Mouse (Mus musculus): ENCODE results near the gene Pxdn. TPM values are rescaled to one million over a fixed set of nuclear protein-coding genes. Genes with fewer than 3 reads are reported as not detected.
A peak's percentile ranks its signal among the peaks of the same experiment; 100 is the strongest.

Pxdn gene
- polyA plus RNA-seq, 1 experiment, result 22.8 TPM

- H3K79me2 ChIP-seq (ENCODE audit: control insufficient read depth, insufficient read depth), result no peaks in the 10 kb centered on the region
- no peak overlapping the region for H3K4me3 ChIP-seq (ENCODE audit: insufficient read depth, poor library complexity, severe bottlenecking)
- H3K27me3 ChIP-seq (ENCODE audit: control insufficient read depth, insufficient read depth, insufficient read length), result no peaks in the 10 kb centered on the region
- no peak overlapping the region for H3ac ChIP-seq (ENCODE audit: control insufficient read depth, insufficient read length, low read depth)
- H3K36me3 ChIP-seq (ENCODE audit: control insufficient read depth, insufficient read depth), result no peaks in the 10 kb centered on the region
- no peak for TF ChIP-seq MYOG (IDR thresholded peaks at IDR 0.05; ENCODE audit: control insufficient read depth, extremely low read depth, insufficient read length)
- TF ChIP-seq USF1 (IDR thresholded peaks at IDR 0.05; ENCODE audit: low read depth), result no peak
- no peak for TF ChIP-seq MYOD1 (IDR thresholded peaks at IDR 0.05; ENCODE audit: control insufficient read depth, insufficient read length, low read depth)
- TF ChIP-seq CEBPB (IDR thresholded peaks at IDR 0.05; ENCODE audit: low read depth), result no peak
- TF ChIP-seq CTCF (IDR thresholded peaks at IDR 0.05; ENCODE audit: control insufficient read depth, insufficient read depth, insufficient read length), result no peak
- TF ChIP-seq MAX (IDR thresholded peaks at IDR 0.05), result no peak
- TF ChIP-seq FOSL1 (IDR thresholded peaks at IDR 0.05; ENCODE audit: insufficient read depth, low read length, poor library complexity, severe bottlenecking), result no peak
- no peaks in the 10 kb centered on the region for H3K79me3 ChIP-seq (ENCODE audit: low read depth)
Measured at GRCm38 (mm10) chr12:29916139-29916538, 21.3 kb upstream of the Pxdn start.

- no peak for TF ChIP-seq CEBPB (IDR thresholded peaks at IDR 0.05; ENCODE audit: low read depth)
- no peak for TF ChIP-seq USF1 (IDR thresholded peaks at IDR 0.05; ENCODE audit: low read depth)
- TF ChIP-seq MAX (IDR thresholded peaks at IDR 0.05), result no peak
- no peak for TF ChIP-seq MYOG (IDR thresholded peaks at IDR 0.05; ENCODE audit: control insufficient read depth, extremely low read depth, insufficient read length)
- no peak for TF ChIP-seq MYOD1 (IDR thresholded peaks at IDR 0.05; ENCODE audit: control insufficient read depth, insufficient read length, low read depth)
- no peak for TF ChIP-seq CTCF (IDR thresholded peaks at IDR 0.05; ENCODE audit: control insufficient read depth, insufficient read depth, insufficient read length)
- no peak for TF ChIP-seq FOSL1 (IDR thresholded peaks at IDR 0.05; ENCODE audit: insufficient read depth, low read length, poor library complexity, severe bottlenecking)
- Histone ChIP-seq H3K4me3 (ENCODE audit: insufficient read depth, poor library complexity, severe bottlenecking) (no peak overlapping the region), H3K27me3 (ENCODE audit: control insufficient read depth, insufficient read depth, insufficient read length) (no peaks in the 10 kb centered on the region)
Measured at GRCm38 (mm10) chr12:29916807-29917206, 20.6 kb upstream of the Pxdn start.

GRCm38 (mm10) chr12:29920298-29920697 is 17.1 kb upstream of the Pxdn start:
- no peak overlapping the region for H3ac ChIP-seq (ENCODE audit: control insufficient read depth, insufficient read length, low read depth)

More at GRCm38 (mm10) chr12:29916807-29917206, 20.6 kb upstream of the Pxdn start:
- Histone ChIP-seq H3ac (ENCODE audit: control insufficient read depth, insufficient read length, low read depth) (no peak overlapping the region), H3K79me2 (ENCODE audit: control insufficient read depth, insufficient read depth) (no peaks in the 10 kb centered on the region), H3K36me3 (ENCODE audit: control insufficient read depth, insufficient read depth) (no peaks in the 10 kb centered on the region), H3K79me3 (ENCODE audit: low read depth) (no peaks in the 10 kb centered on the region)

GRCm38 (mm10) chr12:29921481-29921880 is 15.9 kb upstream of the Pxdn start:
- Histone ChIP-seq H3K79me3 (ENCODE audit: low read depth) (no peaks in the 10 kb centered on the region), H3K4me3 (ENCODE audit: insufficient read depth, poor library complexity, severe bottlenecking) (no peak overlapping the region), H3ac (ENCODE audit: control insufficient read depth, insufficient read length, low read depth) (no peak overlapping the region), H3K79me2 (ENCODE audit: control insufficient read depth, insufficient read depth) (no peaks in the 10 kb centered on the region), H3K36me3 (ENCODE audit: control insufficient read depth, insufficient read depth) (no peaks in the 10 kb centered on the region), H3K27me3 (ENCODE audit: control insufficient read depth, insufficient read depth, insufficient read length) (no peaks in the 10 kb centered on the region)
- TF ChIP-seq USF1 (IDR thresholded peaks at IDR 0.05; ENCODE audit: low read depth) (no peak), CEBPB (IDR thresholded peaks at IDR 0.05; ENCODE audit: low read depth) (no peak), CTCF (IDR thresholded peaks at IDR 0.05; ENCODE audit: control insufficient read depth, insufficient read depth, insufficient read length) (no peak), MYOG (IDR thresholded peaks at IDR 0.05; ENCODE audit: control insufficient read depth, extremely low read depth, insufficient read length) (no peak), MYOD1 (IDR thresholded peaks at IDR 0.05; ENCODE audit: control insufficient read depth, insufficient read length, low read depth) (no peak), MAX (IDR thresholded peaks at IDR 0.05) (no peak), FOSL1 (IDR thresholded peaks at IDR 0.05; ENCODE audit: insufficient read depth, low read length, poor library complexity, severe bottlenecking) (no peak)

More at GRCm38 (mm10) chr12:29920298-29920697, 17.1 kb upstream of the Pxdn start:
- H3K79me2 ChIP-seq (ENCODE audit: control insufficient read depth, insufficient read depth), result no peaks in the 10 kb centered on the region
- H3K36me3 ChIP-seq (ENCODE audit: control insufficient read depth, insufficient read depth), result no peaks in the 10 kb centered on the region
- H3K79me3 ChIP-seq (ENCODE audit: low read depth), result no peaks in the 10 kb centered on the region
- no peaks in the 10 kb centered on the region for H3K27me3 ChIP-seq (ENCODE audit: control insufficient read depth, insufficient read depth, insufficient read length)
- no peak for TF ChIP-seq MYOG (IDR thresholded peaks at IDR 0.05; ENCODE audit: control insufficient read depth, extremely low read depth, insufficient read length)
- no peak for TF ChIP-seq MAX (IDR thresholded peaks at IDR 0.05)
- no peak for TF ChIP-seq FOSL1 (IDR thresholded peaks at IDR 0.05; ENCODE audit: insufficient read depth, low read length, poor library complexity, severe bottlenecking)
- no peak for TF ChIP-seq USF1 (IDR thresholded peaks at IDR 0.05; ENCODE audit: low read depth)
- peak; percentile 77 for TF ChIP-seq MYOD1 (IDR thresholded peaks at IDR 0.05; ENCODE audit: control insufficient read depth, insufficient read length, low read depth)
- H3K4me3 ChIP-seq (ENCODE audit: insufficient read depth, poor library complexity, severe bottlenecking), result no peak overlapping the region

DNA sequence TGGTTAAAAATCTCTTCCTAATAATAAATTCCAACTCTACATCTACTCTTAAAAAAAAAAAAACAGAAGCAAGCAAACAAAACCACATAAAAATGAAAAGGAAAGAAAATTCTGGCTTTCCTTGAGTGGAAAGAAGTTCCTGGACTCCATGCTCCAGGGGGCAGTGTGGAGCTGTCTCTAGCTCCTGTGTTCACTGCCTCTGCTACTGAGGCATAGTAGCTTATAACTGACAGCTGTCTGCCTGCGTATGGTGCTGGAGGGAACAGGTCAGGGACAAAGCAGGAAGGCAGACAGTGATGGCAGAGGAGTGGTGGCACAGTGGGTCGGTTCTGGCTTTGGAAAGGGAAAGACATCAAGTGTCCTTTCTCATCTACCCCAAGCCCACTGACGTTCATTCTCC is 10.5 kb upstream of the Pxdn start:
- Histone ChIP-seq H3K36me3 (ENCODE audit: control insufficient read depth, insufficient read depth) (no peaks in the 10 kb centered on the region), H3K79me3 (ENCODE audit: low read depth) (no peaks in the 10 kb centered on the region), H3K79me2 (ENCODE audit: control insufficient read depth, insufficient read depth) (no peaks in the 10 kb centered on the region), H3ac (ENCODE audit: control insufficient read depth, insufficient read length, low read depth) (no peak overlapping the region), H3K27me3 (ENCODE audit: control insufficient read depth, insufficient read depth, insufficient read length) (no peaks in the 10 kb centered on the region), H3K4me3 (ENCODE audit: insufficient read depth, poor library complexity, severe bottlenecking) (no peak overlapping the region)
- TF ChIP-seq CTCF (IDR thresholded peaks at IDR 0.05; ENCODE audit: control insufficient read depth, insufficient read depth, insufficient read length) (peak; percentile 43), MAX (IDR thresholded peaks at IDR 0.05) (no peak)

DNA sequence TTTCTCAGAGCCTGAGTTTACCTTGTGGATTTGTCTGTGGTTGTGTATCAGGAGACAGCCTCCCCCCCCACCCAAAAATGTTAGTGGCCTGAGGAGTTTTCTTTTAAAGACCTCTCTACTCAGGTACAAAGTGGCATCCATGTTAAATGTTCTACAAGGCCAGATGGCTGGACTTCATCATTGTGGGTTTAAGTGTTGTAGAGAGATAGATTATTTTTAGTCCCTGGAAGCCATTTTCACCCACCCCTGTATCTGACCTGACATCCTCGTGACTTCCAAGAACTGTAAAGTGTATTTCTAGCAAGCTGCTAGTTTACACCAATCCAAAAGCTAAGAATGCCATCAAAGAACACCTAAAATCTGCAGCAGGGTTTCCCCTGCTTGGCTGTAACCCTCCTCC is 6.8 kb upstream of the Pxdn start:
- Histone ChIP-seq H3K4me3 (ENCODE audit: insufficient read depth, poor library complexity, severe bottlenecking) (no peak overlapping the region), H3ac (ENCODE audit: control insufficient read depth, insufficient read length, low read depth) (no peak overlapping the region), H3K79me2 (ENCODE audit: control insufficient read depth, insufficient read depth) (no peaks in the 10 kb centered on the region), H3K79me3 (ENCODE audit: low read depth) (no peaks in the 10 kb centered on the region), H3K27me3 (ENCODE audit: control insufficient read depth, insufficient read depth, insufficient read length) (no peaks in the 10 kb centered on the region), H3K36me3 (ENCODE audit: control insufficient read depth, insufficient read depth) (no peaks in the 10 kb centered on the region)
- TF ChIP-seq USF1 (IDR thresholded peaks at IDR 0.05; ENCODE audit: low read depth) (no peak), MYOD1 (IDR thresholded peaks at IDR 0.05; ENCODE audit: control insufficient read depth, insufficient read length, low read depth) (no peak), MYOG (IDR thresholded peaks at IDR 0.05; ENCODE audit: control insufficient read depth, extremely low read depth, insufficient read length) (no peak), CTCF (IDR thresholded peaks at IDR 0.05; ENCODE audit: control insufficient read depth, insufficient read depth, insufficient read length) (no peak), CEBPB (IDR thresholded peaks at IDR 0.05; ENCODE audit: low read depth) (no peak), FOSL1 (IDR thresholded peaks at IDR 0.05; ENCODE audit: insufficient read depth, low read length, poor library complexity, severe bottlenecking) (no peak), MAX (IDR thresholded peaks at IDR 0.05) (no peak)
